Mouse (Mus musculus) limb, embryonic 12.5 days (tissue): ENCODE results near the gene Fat4. TPM values are rescaled to one million over a fixed set of nuclear protein-coding genes. Genes with fewer than 3 reads are reported as not detected.

Experiments used
- ATAC-seq: fragments of 200-750 bp; cut with Nextera tagmentation; 2 replicates; pipeline ENCODE4 v1.8.0; 2017; ENCODE audit warnings: low read depth, moderate TSS enrichment; ENCODE audit not compliant: insufficient number of reproducible peaks, insufficient read depth, low FRiP score, low TSS enrichment
- H3K27ac ChIP-seq: fragments of 300-500 bp; sonication (generic); 2 replicates; pipeline ENCODE4 v1.5.1; 2016; ENCODE audit warnings: mild to moderate bottlenecking, moderate library complexity
- H3K27me3 ChIP-seq: fragments of 300-500 bp; sonication (generic); 2 replicates; pipeline ENCODE4 v1.6.1; 2016; ENCODE audit warnings: mild to moderate bottlenecking, moderate library complexity
- H3K36me3 ChIP-seq: fragments of 300-500 bp; sonication (generic); 2 replicates; pipeline ENCODE4 v1.6.1; 2016; ENCODE audit warnings: mild to moderate bottlenecking, moderate library complexity
- H3K4me1 ChIP-seq: fragments of 300-500 bp; sonication (generic); replicated peaks from 2 replicates; pipeline ENCODE4 v1.6.1; 2016
- H3K4me2 ChIP-seq: fragments of 300-500 bp; sonication (generic); 2 replicates; pipeline ENCODE4 v1.6.1; 2016; ENCODE audit warnings: mild to moderate bottlenecking, moderate library complexity
- H3K4me3 ChIP-seq: fragments of 300-500 bp; sonication (generic); replicated peaks from 2 replicates; pipeline ENCODE4 v1.5.1; 2016; ENCODE audit warnings: mild to moderate bottlenecking
- H3K9ac ChIP-seq: fragments of 300-500 bp; sonication (generic); replicated peaks from 2 replicates; pipeline ENCODE4 v1.6.1; 2016; ENCODE audit warnings: mild to moderate bottlenecking, moderate library complexity
- H3K9me3 ChIP-seq: fragments of 300-500 bp; sonication (generic); 2 replicates; pipeline ENCODE4 v1.6.1; 2016; ENCODE audit warnings: mild to moderate bottlenecking, moderate library complexity
- WGBS: fragments of 180-500 bp; shearing (Covaris S2); methylation state at CpG from one replicate; pipeline ENCODE4 v1.1.7; 2016; 5-methylcytosine and 5-hydroxymethylcytosine counted together
- polyA plus RNA-seq: library from polyadenylated mRNA; unstranded; fragments of >200 nt; fragmentation: Nextera tagmentation; extraction: Ambion mirVana; gene quantifications from 2 replicates; pipeline ENCODE4 v1.2.1, GENCODE M21; 2016

Gene Fat4
- polyA plus RNA-seq, result 14.2 and 15.5 TPM in 2 replicates

GRCm38 (mm10) chr3:38886890-38887355, at the start of gene Fat4:
Gene Fat4, plus strand, starts transcription at chr3:38886940.
- Histone ChIP-seq H3K27ac (peak within 1 kb of the TSS; percentile 97), H3K9ac (peak within 1 kb of the TSS; percentile 93), H3K4me1 (peaks cover 42% of the 10 kb centered on the region), H3K4me3 (peak within 1 kb of the TSS; percentile 91), H3K36me3 (peaks cover 41% of the 10 kb centered on the region), H3K27me3 (0 out of 2 replicates have a peak, but pooled peaks cover 2% of the 10 kb centered on the region), H3K4me2 (peak within 1 kb of the TSS; percentile 96), H3K9me3 (peaks cover 15% of the 10 kb centered on the region; the same call in 1 of the 2 replicates)
- ATAC-seq, result no peak
- 1% methylated on average over 29 of the region's 29 CpGs for WGBS

DNA sequence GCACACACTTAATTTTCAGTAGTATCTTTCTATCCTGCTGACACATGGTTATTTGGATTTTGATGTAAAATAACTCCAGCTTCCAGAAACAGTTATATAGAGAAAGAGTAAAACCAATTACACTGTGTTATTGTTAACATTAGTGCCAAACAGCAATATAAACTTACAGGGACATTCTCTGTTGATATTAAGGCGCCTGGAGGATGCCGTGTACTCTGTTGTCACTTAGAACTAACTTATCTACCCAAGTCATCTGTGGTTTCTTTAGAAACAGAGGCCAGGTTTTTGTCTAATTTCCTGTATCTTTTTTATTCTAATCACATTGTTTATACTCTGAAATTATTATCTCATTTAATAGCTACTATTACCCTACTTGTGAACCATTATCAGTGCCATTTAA, 47.3 kb upstream of the Fat4 start:
- H3K27me3 ChIP-seq, result no peaks in the 10 kb centered on the region
- 0 out of 2 replicates have a peak, but pooled peaks cover 4% of the 10 kb centered on the region for H3K9me3 ChIP-seq
- H3K36me3 ChIP-seq, result no peaks in the 10 kb centered on the region
- no peaks in the 10 kb centered on the region for H3K4me1 ChIP-seq
- no peak overlapping the region for H3K27ac ChIP-seq
- no peak overlapping the region for H3K4me2 ChIP-seq
- 83% methylated on average over 2 of the region's 2 CpGs for WGBS
- ATAC-seq, result no peak
- no peak overlapping the region for H3K9ac ChIP-seq
- H3K4me3 ChIP-seq, result no peak overlapping the region

DNA sequence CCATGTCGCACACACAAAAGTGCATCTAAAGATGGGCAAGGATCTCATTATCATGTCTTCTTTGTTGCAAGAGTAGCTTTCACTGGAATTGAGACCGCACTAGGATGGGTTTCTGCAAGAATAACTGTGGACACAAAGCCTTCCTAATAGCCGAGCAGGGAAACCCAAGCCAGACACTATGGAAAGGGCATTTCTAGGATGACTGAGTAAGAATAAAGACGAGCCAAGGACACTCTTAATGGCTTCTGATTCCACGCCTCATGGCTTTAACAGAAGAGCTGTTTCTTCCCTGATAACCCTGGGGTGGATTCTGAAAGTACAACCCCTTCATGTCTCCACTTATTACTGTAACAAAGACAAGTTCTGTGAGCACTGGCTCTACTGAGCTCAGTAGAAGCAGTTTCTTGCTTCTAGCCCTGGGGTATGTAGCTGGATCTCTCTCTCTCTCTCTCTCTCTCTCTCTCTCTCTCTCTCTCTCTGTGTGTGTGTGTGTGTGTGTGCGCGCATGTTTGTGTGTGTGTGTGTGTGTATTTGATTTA, 43.7 kb upstream of the Fat4 start:
- no peaks in the 10 kb centered on the region for H3K36me3 ChIP-seq
- 0 out of 2 replicates have a peak, but pooled peaks cover 4% of the 10 kb centered on the region for H3K9me3 ChIP-seq
- H3K4me1 ChIP-seq, result peaks cover 9% of the 10 kb centered on the region; the same call in 1 of the 2 replicates
- 93% methylated on average over 7 of the region's 7 CpGs for WGBS
- no peak overlapping the region for H3K4me2 ChIP-seq
- H3K4me3 ChIP-seq, result no peak overlapping the region
- H3K9ac ChIP-seq, result no peak overlapping the region
- H3K27ac ChIP-seq, result no peak overlapping the region
- no peaks in the 10 kb centered on the region for H3K27me3 ChIP-seq
- ATAC-seq, result no peak

DNA sequence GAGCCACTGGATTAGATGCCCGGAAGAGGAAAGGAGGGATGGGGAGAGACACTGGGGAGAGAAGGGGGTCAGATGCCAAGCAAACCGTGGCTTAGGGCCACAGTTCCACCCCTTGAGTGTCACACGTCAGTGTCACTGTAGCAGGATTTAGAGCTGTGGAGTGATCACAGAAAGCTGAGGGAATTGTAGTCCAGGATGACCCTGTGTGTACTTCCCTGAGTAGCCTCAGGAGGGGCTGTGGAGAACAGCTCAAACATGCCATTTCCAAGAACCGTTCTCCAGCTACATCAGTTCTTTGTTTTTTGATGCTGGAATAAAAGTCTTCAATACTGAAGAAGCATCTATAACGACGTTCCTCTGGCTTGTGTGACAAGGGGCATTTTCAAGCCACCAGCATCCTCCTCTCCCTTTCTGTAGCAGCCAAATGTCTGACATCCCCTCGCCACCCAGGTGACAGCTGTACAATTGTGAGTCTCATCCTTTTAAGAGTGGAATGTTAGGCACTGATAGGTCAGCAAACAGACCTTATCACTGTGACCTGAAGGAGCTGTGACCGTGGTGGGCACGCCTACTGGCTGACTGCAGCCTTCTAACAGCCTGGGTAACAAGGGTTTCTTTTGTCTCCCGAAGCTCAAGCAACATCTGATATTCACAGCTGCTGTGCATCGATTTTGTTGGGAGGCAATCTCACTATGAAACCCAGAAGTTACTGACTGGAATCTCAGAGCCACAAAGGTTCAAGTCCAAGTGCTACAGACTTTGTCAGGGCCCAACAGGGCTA, 39.9 kb upstream of the Fat4 start:
- Histone ChIP-seq H3K36me3 (no peaks in the 10 kb centered on the region), H3K4me3 (no peak overlapping the region), H3K4me2 (no peak overlapping the region), H3K27me3 (no peaks in the 10 kb centered on the region), H3K9ac (no peak overlapping the region), H3K9me3 (0 out of 2 replicates have a peak, but pooled peaks cover 4% of the 10 kb centered on the region), H3K27ac (no peak overlapping the region), H3K4me1 (peaks cover 9% of the 10 kb centered on the region; the same call in 1 of the 2 replicates)
- no peak for ATAC-seq
- 54% methylated on average over 11 of the region's 11 CpGs for WGBS

DNA sequence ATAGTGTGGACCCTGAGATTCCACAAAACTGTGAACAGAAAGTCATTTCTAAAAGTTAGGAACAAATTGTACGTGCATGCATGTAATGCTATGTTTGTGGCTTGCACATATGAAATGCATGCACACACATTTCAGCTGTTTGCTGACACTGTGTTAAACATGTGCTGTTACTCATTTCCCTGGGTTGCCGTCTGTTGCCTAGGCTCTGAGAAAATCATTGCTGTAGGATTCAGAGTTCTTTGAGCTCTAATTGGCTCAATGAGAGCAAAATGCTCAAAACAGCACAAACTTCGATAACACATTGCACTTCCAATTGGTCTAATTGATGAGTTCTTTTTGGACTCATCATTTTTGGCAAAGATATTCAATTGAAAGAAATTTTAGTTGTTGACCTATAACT, 37.7 kb upstream of the Fat4 start:
- no peak for ATAC-seq
- no peaks in the 10 kb centered on the region for H3K27me3 ChIP-seq
- H3K4me1 ChIP-seq, result peaks cover 9% of the 10 kb centered on the region; the same call in 1 of the 2 replicates
- H3K9me3 ChIP-seq, result no peaks in the 10 kb centered on the region
- no peak overlapping the region for H3K9ac ChIP-seq
- no peak overlapping the region for H3K4me2 ChIP-seq
- H3K4me3 ChIP-seq, result no peak overlapping the region
- H3K36me3 ChIP-seq, result no peaks in the 10 kb centered on the region
- WGBS, result 63% methylated on average over 3 of the region's 3 CpGs
- H3K27ac ChIP-seq, result no peak overlapping the region

DNA sequence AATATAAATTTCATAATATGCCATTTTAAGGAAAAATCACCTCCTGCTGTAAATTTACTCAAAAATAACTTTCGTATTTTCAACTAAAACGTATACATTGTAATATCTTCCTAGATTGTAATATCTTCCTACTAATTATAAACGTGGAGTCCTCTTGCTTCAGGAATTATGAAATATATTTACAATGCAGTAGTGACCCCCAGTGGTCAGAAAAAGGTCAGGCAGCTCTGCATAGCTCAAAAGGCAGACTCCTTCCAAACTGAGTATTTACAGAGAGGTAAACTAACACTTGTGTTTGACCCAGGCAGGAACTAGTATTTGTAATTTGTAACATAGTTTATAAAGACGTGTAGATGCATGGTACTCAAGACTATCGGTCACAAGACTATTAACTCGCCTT, 37.2 kb upstream of the Fat4 start:
- H3K9me3 ChIP-seq, result no peaks in the 10 kb centered on the region
- H3K9ac ChIP-seq, result no peak overlapping the region
- H3K4me2 ChIP-seq, result no peak overlapping the region
- no peaks in the 10 kb centered on the region for H3K36me3 ChIP-seq
- no peak overlapping the region for H3K4me3 ChIP-seq
- ATAC-seq, result no peak
- no peaks in the 10 kb centered on the region for H3K27me3 ChIP-seq
- WGBS, result 41% methylated on average over 6 of the region's 6 CpGs
- peaks cover 9% of the 10 kb centered on the region; the same call in 1 of the 2 replicates for H3K4me1 ChIP-seq
- H3K27ac ChIP-seq, result no peak overlapping the region

DNA sequence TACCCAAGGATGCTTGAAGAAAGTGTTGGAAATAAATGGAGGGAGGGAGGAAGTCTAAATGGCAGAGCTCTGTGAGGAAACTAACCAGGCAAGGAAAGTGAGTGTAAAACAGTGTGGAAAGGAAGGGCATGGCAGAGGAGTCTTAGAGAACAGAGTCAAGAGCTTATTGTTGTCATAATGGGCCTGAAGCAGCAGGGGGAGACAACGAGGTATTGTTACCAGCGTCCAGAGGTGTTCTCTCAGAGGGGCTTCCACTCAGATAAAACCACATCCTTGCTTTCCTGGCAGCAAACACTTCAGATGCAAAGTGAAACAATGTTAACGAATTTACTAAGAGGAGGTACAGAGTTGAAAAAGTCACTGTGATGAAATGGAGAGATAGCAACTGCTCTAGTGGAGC, 33.1 kb upstream of the Fat4 start:
- Histone ChIP-seq H3K9ac (no peak overlapping the region), H3K4me2 (no peak overlapping the region), H3K36me3 (no peaks in the 10 kb centered on the region), H3K27me3 (no peaks in the 10 kb centered on the region), H3K4me3 (no peak overlapping the region), H3K4me1 (no peaks in the 10 kb centered on the region), H3K9me3 (no peaks in the 10 kb centered on the region), H3K27ac (no peak overlapping the region)
- WGBS, result 45% methylated on average over 3 of the region's 3 CpGs
- no peak for ATAC-seq

DNA sequence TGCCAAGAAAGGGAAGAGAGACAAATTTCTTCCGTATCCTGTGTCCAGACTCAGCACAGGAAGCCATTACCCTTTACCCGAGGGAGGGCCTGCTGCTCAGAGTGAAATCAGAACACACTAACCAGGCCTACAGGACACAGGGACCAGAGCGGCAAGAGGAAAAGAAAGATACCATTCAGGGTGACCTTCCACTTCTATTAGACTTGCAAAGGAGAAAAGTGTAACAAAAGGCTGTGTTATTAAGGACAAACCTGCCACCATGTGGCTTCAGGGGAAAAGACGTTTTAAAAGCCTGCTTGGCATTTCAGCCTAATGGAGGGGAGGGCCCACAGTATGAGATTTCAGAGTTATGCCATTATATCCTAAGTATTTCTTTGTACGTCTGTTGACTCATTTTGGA, 26.1 kb upstream of the Fat4 start:
- Histone ChIP-seq H3K4me2 (no peak overlapping the region), H3K27ac (no peak overlapping the region), H3K4me3 (no peak overlapping the region), H3K9me3 (no peaks in the 10 kb centered on the region), H3K4me1 (no peaks in the 10 kb centered on the region), H3K9ac (no peak overlapping the region), H3K36me3 (no peaks in the 10 kb centered on the region), H3K27me3 (no peaks in the 10 kb centered on the region)
- no peak for ATAC-seq
- WGBS, result 44% methylated on average over 5 of the region's 5 CpGs

DNA sequence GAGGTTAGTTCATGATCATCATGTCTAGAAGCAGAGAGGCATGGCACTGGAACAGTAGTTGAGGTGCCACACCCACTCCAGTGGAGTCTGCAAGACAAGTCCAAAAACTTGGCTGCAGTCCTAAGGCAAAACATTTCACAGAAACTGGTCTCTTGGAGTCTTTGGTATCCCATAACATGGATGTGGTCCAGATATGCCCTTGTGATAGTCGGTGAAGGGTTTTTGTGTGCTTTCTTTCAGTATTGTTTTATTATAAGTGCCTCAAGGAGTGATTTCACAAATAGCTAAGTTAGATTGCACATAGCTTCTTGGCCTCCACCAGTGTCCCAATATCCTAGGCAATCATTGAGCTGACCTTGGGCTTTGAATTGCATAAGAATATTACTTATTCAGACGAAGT, 15.4 kb upstream of the Fat4 start:
- H3K9me3 ChIP-seq, result peaks cover 3% of the 10 kb centered on the region
- no peak for ATAC-seq
- no peak overlapping the region for H3K27ac ChIP-seq
- no peak overlapping the region for H3K4me3 ChIP-seq
- no peak overlapping the region for H3K9ac ChIP-seq
- no peaks in the 10 kb centered on the region for H3K27me3 ChIP-seq
- H3K4me2 ChIP-seq, result no peak overlapping the region
- H3K4me1 ChIP-seq, result no peaks in the 10 kb centered on the region
- WGBS, result 87% methylated on average over 2 of the region's 2 CpGs
- H3K36me3 ChIP-seq, result no peaks in the 10 kb centered on the region

GRCm38 (mm10) chr3:38875872-38876271, 10.9 kb upstream of the Fat4 start:
- no peak overlapping the region for H3K27ac ChIP-seq
- no peaks in the 10 kb centered on the region for H3K27me3 ChIP-seq
- no peak for ATAC-seq
- H3K4me1 ChIP-seq, result no peaks in the 10 kb centered on the region
- WGBS, result 95% methylated on average over 2 of the region's 2 CpGs
- no peak overlapping the region for H3K4me3 ChIP-seq
- peaks cover 3% of the 10 kb centered on the region; the same call in 1 of the 2 replicates for H3K9me3 ChIP-seq
- H3K36me3 ChIP-seq, result no peaks in the 10 kb centered on the region
- H3K4me2 ChIP-seq, result no peak overlapping the region
- no peak overlapping the region for H3K9ac ChIP-seq

DNA sequence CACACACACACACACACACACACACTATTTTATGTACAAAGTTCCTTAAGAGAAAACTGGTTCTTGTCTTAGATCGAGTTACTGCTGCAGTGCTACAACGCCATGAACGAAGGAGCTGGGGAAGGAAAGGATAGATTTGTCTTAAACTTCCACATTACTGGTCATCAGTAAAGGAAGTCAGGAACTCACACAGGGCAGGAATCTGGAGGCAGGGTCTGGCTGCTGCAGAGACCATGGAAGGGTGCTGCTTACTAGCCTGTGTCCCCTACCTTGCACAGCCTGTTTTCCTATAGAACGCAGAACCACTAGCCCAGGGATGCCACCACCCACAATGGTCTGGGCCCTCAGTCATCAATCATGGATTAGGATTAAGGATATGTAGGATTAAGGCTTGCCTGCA, 10.0 kb upstream of the Fat4 start:
- ATAC-seq, result no peak
- no peak overlapping the region for H3K4me2 ChIP-seq
- 90% methylated on average over 4 of the region's 4 CpGs for WGBS
- H3K36me3 ChIP-seq, result no peaks in the 10 kb centered on the region
- no peaks in the 10 kb centered on the region for H3K4me1 ChIP-seq
- peaks cover 6% of the 10 kb centered on the region; the same call in 1 of the 2 replicates for H3K27me3 ChIP-seq
- no peak overlapping the region for H3K9ac ChIP-seq
- H3K9me3 ChIP-seq, result peaks cover 3% of the 10 kb centered on the region; the same call in 1 of the 2 replicates
- no peak overlapping the region for H3K27ac ChIP-seq
- no peak overlapping the region for H3K4me3 ChIP-seq
